Mouse (Mus musculus) left cerebral cortex, adult 18-20 months (tissue): Measurements from ENCODE around the gene Rpl29. TPM values are rescaled to one million over a fixed set of nuclear protein-coding genes. Genes with fewer than 3 reads are reported as not detected.

Source experiments
- DNase-seq, 2 experiments: peaks; one replicate each; pipeline ENCODE4 v3.0.0; 2021 to 2022; ENCODE audit warnings: low spot score in 2 of 2, mixed read lengths in 1 of 2
- total RNA-seq, 2 experiments: library from RNA; stranded (reverse); gene quantifications; 2 replicates each; pipeline ENCODE4 v1.2.3; 2021

Rpl29 gene
- total RNA-seq, 2 experiments from 2014 or later, result 275 to 295 TPM

DNA sequence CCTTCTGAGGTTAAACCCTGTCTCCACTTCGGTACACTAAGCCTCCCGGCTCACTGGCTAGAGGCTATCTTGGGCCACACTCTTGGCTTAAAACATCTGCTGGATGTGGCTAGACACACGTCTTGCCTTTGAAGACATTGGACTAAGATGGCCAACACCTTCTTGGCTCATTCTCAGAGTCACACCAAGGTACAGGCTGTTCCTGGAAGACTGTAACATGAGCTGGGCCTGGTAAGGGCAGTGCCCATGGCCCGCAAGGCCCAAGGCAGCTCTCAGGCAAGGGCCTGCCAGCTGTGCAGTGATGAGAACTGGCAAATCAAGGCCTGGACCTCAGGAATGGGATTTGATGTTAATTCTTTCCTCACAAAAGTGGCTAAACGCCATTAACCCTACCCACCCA lies 15.6 kb upstream of the Rpl29 start:
- no peak for DNase-seq

DNA sequence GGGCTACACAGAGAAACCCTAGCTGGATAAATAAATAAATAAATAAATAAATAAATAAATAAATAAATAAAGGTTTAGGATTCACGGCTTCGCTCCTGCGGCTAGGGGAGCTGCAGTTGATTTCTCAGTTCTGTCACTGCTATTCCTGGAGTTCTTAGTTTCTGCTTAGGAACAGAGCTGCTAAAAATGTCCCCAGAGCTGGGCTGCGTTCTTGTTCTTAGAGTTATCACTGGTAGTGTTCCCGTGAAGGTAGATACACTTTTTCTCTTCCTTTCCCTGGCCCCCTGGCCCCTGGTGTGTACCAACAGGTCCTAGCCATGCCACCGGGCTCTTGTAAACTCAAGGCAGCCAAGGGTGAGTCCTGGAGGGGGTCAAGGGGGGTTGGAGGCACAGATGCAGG lies 12.4 kb upstream of the Rpl29 start:
- DNase-seq, result no peak

DNA sequence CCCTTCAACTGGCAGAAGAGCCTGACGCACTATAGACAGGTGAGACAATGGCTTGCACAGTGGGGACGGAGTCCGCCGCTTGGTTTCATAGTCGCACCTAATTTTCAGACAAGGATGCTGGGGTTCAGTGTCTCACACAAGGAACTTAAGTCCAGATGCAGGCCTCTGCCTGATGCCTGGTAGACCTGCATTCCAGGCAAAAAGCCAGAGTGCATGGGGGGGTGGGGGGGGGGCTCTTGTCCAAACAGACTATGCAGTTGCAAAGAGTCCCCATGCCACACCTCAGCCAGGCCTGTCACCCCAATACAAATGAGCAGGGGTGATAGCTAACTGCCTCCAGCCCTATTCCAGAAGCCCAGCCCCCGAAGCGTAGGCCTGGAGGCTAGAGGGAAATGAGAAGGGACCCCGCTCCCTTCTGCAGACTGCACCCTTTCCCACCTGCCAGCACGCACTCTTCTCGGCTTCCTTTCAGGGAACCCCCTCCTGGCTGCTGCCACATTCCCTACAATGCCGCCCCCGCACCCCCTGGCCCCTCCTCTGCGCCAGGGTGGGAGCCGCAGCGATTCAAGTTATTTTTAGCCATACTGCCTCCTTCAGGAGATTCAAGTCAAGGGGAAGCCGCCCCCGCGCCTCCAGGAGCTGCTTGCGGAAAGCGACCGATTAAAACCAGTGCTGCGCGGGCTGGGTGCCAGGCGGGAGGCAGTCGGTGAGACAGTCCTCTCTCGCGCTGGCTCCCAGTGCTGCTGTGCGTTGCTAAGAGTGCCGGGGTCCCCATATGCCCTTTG lies 11.2 kb upstream of the Rpl29 start:
- DNase-seq, result peak; percentile 94 to 98

- no peak for DNase-seq
Measured at GRCm38 (mm10) chr9:106420608-106421007, 8.6 kb upstream of the Rpl29 start.

DNA sequence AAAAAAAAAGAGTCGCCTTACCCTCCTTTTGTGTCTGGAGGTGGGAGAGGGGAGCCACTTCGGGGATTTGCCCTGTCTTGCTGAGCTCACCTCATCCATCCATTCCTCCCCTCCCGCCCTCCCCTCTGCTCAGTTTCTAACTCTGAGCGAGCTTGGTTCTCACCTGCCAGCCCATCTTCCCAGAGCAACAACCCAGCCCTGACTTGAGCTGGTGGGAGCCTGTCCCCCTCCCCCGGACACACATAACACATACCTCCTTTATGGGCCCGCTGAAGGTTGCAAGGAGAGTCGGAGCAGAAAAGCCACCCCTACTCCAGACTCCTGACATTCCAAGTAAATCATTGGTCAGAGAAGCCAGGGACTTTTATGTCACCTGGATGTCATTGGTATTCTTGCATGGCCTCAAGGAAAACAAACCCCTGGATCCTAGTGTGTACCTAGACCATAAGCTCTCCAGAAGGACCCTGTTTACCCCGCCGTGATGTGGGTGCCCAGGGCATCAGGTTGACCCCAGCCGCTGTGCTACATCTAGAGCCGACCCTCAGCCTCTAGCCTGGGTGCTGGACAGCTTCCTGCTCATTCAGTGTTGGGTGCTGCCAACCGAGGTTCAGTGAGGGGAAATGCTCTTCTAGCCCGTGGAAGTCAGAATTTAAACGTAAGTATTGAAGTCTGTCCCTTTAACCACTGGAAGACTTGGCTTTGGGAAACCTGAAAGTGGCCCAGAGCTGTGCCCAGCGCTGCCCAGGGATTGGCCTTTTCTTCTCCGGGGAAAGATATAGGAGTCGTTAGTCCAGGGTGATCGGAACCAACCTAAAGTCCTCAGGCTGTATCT lies 8.0 kb upstream of the Rpl29 start:
- no peak for DNase-seq

DNA sequence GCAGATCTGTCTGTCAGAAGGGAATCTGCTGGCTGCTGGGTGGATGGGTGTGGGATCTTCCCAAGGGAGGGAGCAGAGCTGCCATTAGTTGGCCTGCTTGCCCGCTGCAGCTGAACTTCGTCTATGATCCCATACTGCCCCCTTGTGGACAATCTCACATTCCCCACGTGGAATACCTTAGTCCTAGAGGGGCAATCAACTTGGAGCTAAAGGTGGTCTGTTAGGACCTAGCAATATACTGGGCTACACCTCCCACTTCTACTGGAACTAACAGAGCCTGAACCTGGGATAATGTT lies 7.4 kb upstream of the Rpl29 start:
- peak; percentile 87 to 91 for DNase-seq

DNA sequence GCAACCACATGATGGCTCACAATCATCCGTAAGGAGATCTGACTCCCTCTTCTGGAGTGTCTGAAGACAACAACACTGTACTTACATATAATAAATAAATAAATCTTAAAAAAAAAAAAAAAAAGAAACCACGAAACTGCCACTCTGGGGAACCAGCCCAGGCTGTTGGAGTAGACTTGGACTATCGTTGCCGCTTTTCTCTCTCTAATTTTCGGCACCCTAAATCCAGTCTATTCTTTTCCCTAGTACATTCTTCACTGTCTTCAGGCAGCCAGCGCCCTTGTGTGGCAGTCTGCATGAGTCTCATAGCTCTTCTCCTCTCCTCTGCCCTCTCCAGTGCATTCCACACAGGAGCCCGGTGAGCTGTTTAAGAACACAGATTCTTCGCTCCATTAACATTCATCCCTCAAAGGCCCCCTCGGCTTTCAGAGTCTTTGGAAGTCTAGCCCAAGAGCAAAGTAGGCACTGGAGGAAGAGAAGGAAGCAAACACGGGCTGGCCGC lies 484 bp upstream of the Rpl29 start:
- DNase-seq, result no peak

DNA sequence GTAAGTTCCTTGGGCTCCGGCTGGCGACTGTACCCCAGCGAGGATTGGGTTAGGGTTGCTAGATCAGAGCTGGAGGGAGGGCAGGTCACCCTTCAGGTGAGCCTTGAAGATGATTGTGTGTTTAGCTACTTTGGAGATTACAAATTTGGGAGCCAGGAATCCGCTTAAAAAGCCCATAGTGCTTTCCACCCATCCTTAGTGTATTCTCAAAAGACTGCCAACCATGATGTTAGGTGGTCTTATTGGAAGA lies 686 bp downstream of the Rpl29 start:
- DNase-seq, result no peak

DNA sequence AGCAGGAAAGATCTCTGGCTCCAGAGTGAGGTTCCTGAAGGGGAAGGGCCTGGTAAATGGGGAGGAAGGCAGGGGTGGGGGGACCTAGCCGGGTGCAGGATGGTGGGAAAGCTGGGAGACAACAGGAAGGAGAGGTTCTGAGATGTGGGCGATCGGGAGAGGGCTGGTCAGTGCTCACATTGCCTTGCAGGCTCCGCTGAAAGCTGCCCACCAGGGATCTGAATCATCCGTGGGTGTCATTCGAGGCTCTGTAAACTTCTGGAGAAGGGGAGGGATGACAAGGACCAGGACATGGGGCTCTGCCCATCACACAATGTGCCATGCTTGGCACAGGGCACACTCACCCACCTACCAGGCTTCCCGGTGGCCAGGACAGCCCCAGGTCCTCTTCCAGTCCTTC lies 4.1 kb downstream of the Rpl29 start:
- DNase-seq, result peak; percentile 56 to 67

- DNase-seq, result no peak
Measured at GRCm38 (mm10) chr9:106436566-106436965, 7.3 kb downstream of the Rpl29 start.

GRCm38 (mm10) chr9:106442680-106443079 lies 13.4 kb downstream of the Rpl29 start:
- no peak for DNase-seq

- DNase-seq, result no peak
Measured at GRCm38 (mm10) chr9:106444836-106445235, 15.6 kb downstream of the Rpl29 start.

DNA sequence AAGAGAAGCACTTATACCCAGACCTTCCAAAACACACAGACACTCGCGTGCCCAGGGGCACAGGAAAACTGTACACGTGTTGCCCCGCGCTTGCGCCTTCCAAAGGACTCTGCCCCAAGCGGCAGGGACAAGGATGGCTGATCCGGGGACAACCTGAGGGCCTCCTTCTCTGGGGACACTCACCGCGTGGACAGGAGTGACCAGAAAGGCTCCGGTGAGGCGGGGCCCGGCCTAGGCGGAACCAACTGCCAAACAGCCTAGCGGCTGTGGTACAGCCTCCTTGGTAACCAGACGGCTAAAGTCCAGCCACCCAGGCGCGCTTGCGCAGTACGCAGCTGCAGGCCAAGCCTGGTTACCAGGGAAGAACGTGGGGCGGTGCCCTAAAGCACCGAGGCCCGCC lies 18.1 kb downstream of the Rpl29 start, which contains the start of the genes Abhd14b and Abhd14a:
Abhd14b (plus strand) TSS at position 112 of the 400 bp plus-strand sequence.
Abhd14a (minus strand) TSS at position 331 of the 400 bp plus-strand sequence.
- peak; percentile 91 to 94 for DNase-seq

DNA sequence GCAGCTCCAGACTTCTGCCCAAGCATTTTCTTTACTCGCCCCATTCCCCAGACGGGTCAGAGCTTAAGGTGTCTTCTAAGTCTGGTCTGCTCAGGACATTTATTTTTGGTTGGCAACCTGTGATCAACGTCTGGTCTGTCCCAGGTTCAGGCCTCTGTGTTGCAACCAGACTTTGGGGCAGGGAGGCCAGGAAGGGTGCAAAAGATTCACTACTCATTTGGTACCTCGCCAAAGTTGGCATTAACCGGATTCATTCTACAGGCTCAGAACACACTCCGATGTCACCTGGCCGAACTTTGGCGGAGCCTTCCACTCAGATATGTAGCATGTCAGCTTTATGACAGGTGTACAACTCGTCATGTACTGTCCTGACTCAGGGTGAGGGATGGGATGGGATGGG lies 18.7 kb downstream of the Rpl29 start:
- no peak for DNase-seq

DNA sequence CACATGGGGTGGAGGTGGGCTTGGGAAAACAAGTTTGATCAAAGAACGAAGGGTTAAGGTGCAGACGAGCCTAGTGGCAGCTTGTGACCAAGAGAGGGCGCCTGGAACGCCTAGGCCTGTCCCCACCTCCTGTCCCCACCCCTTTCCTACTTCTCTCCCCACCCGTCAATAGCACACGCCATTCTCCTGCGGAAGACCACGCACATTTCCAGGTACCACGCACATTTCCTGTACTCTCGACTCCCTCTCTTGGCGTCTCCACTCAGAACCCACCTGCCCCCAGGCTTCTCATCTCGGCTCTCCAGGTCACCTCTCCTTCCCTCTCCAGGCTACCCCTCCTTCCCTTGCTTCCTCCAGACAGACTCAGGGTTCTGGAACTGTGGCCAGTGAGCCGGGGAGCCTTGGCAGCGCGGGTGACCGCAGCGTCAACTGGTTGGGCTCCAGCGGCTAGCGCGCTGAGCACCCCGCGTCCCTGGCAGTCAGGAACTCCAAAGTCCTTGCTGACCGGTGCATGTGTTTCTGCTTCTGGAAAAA lies 19.3 kb downstream of the Rpl29 start:
- peak; percentile 68 to 79 for DNase-seq

DNA sequence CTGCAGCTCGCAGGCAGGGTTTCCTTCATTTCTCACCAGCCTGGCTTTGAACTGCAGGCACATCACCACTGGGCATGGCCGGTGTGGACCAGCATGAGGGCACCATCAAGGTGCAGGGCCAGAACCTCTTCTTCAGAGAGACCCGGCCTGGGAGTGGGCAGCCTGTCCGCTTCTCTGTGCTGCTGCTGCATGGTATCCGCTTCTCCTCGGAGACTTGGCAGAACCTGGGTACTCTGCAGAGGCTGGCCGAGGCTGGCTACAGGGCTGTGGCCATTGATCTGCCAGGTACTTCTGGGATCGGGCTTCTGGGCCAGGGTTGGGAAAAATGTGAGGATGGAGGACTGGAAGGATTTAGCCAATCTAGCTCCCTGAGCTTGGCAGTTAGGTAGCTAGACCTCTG lies 20.7 kb downstream of the Rpl29 start:
- no peak for DNase-seq

DNA sequence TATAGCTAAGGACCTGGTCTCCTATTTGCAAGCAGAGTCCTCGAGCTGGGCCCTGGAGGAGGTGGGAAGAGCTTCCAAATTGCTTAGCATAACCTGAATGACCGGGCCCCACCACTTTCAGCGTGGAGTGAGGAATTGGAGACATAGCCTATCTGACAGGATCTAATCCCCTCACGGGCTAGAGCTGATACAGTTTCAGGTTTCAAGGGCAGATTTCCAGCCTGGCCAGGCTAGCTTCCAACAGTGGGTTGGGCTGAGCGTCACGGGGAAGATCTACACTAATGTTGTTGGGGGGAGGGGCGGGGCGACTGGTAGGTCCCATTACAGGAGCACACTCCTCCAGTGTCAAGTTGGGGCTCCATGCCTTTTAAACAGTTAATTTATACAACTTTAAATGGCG lies 21.4 kb downstream of the Rpl29 start:
- no peak for DNase-seq

DNA sequence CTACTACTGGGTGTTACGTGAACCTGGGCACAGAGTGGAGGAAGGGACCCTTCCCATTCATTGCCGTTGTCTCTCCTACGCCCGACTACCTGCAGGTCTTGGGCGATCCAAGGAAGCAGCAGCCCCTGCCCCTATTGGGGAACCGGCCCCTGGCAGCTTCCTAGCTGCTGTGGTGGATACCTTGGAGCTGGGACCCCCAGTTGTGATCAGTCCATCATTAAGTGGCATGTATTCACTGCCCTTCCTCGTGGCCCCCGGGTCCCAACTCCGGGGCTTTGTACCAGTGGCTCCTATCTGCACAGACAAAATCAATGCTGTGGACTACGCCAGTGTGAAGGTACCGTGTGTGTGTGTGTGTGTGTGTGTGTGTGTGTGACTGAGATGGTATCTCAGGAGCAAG lies 22.0 kb downstream of the Rpl29 start:
- no peak for DNase-seq

GRCm38 (mm10) chr9:106451899-106452298 lies 22.6 kb downstream of the Rpl29 start:
- no peak for DNase-seq

DNA sequence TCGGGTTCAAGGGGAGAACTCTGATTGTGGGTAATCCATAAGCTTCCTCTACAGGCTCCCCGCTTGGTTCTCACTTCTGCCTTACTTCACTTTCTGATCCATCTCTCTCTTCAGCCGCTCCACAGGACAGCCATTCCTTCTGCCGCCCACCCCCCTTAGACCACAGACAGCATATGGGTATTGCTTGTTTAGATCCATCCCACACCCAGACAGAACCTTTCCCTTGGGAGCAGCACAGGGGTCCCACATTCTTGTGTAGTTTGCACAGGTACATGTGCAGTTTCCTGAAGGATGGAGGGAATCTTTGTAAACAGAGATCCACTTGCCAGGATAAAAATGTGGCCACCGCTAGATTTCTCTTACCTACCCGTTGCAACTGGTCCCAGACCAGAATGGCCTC lies 23.1 kb downstream of the Rpl29 start:
- no peak for DNase-seq

DNA sequence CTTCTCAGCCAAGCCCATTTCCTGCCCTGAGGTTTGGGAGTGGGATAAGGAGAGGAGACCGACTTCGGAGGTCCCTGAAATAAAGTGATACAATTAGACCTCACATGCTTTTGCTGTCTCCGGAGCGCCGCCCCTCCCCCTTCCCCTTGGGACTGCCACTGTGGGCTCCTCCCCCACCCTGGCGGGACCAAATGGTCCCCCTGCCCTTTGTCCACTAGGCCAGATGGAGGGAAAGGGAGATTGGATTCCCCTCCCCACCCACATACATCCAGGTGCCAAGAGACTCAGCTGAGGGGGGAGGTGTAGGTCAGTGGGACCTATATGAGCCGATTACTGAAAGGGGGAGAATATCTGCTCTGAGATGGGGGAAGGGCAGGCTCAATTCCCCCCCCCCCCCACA lies 23.6 kb downstream of the Rpl29 start:
- DNase-seq, result peak in 1 of 2 experiments; percentile 46
